Mouse (Mus musculus): ENCODE data around the gene Zdhhc11. TPM values are rescaled to one million over a fixed set of nuclear protein-coding genes. Genes with fewer than 3 reads are reported as not detected.

Gene Zdhhc11
- polyA plus RNA-seq (2015; fragmentation: Nextera tagmentation; extraction: Ambion mirVana) = not detected in 2 replicates

- Histone ChIP-seq H3K9me3 (ENCODE audit: control insufficient read depth, low read length) (no peaks in the 10 kb centered on the region), H3K9ac (ENCODE audit: low read length) (no peak within 1 kb of the TSS), H3K27me3 (ENCODE audit: control insufficient read depth, insufficient read depth, low read depth, low read length) (no peaks in the 10 kb centered on the region), H3K36me3 (ENCODE audit: control insufficient read depth, insufficient read depth, low read length) (peaks cover 15% of the 10 kb centered on the region), H3K27ac (ENCODE audit: low read length) (no peak within 1 kb of the TSS), H3K4me2 (ENCODE audit: low read depth, low read length) (no peak within 1 kb of the TSS), H3K4me1 (replicated peaks; ENCODE audit: control insufficient read depth, insufficient read depth, low read length) (no peaks in the 10 kb centered on the region), H3K4me3 (ENCODE audit: low read length) (no peak within 1 kb of the TSS)
- ATAC-seq (ENCODE audit: low read depth) = no peak
- WGBS = 90% methylated on average over 5 of the region's 5 CpGs
These were observed at the start of gene Zdhhc11 for GRCm38 (mm10) chr13:73963551-73963950. TSS of gene Zdhhc11 (plus strand) at chr13:73963851.

- H3K9ac ChIP-seq (ENCODE audit: low read length) = no peak overlapping the region
- ATAC-seq (ENCODE audit: low read depth) = no peak
- H3K9me3 ChIP-seq (ENCODE audit: control insufficient read depth, low read length) = no peaks in the 10 kb centered on the region
- no peak overlapping the region for H3K4me3 ChIP-seq (ENCODE audit: low read length)
- H3K36me3 ChIP-seq (ENCODE audit: control insufficient read depth, insufficient read depth, low read length) = peaks cover 24% of the 10 kb centered on the region
- WGBS = 89% methylated on average over 10 of the region's 10 CpGs
- peaks cover 4% of the 10 kb centered on the region; the same call in 1 of the 2 replicates for H3K4me1 ChIP-seq (replicated peaks; ENCODE audit: control insufficient read depth, insufficient read depth, low read length)
- H3K27ac ChIP-seq (ENCODE audit: low read length) = no peak overlapping the region
- H3K4me2 ChIP-seq (ENCODE audit: low read depth, low read length) = no peak overlapping the region
- H3K27me3 ChIP-seq (ENCODE audit: control insufficient read depth, insufficient read depth, low read depth, low read length) = no peaks in the 10 kb centered on the region
These were observed 31.4 kb upstream of the Zdhhc11 start for GRCm38 (mm10) chr13:73932201-73932600.

- ATAC-seq (ENCODE audit: low read depth) = peak; percentile 16
- H3K27ac ChIP-seq (ENCODE audit: low read length) = no peak overlapping the region; the same call in 1 of the 2 replicates
- 7% methylated on average over 5 of the region's 5 CpGs for WGBS
These were observed 26.7 kb upstream of the Zdhhc11 start for GRCm38 (mm10) chr13:73936938-73937320.

GRCm38 (mm10) chr13:73937321-73938176 lies 26.1 kb upstream of the Zdhhc11 start, which contains the start of the genes Trip13 and Brd9:
TSS of gene Trip13 (minus strand) at chr13:73937784.
TSS of gene Brd9 (plus strand) at chr13:73937811.
- ATAC-seq (ENCODE audit: low read depth) = peak; percentile 97
- Histone ChIP-seq H3K9me3 (ENCODE audit: control insufficient read depth, low read length) (no peaks in the 10 kb centered on the region), H3K36me3 (ENCODE audit: control insufficient read depth, insufficient read depth, low read length) (peaks cover 14% of the 10 kb centered on the region), H3K4me1 (replicated peaks; ENCODE audit: control insufficient read depth, insufficient read depth, low read length) (peaks cover 12% of the 10 kb centered on the region), H3K27me3 (ENCODE audit: control insufficient read depth, insufficient read depth, low read depth, low read length) (no peaks in the 10 kb centered on the region), H3K27ac (ENCODE audit: low read length) (peak within 1 kb of the TSS; percentile 92), H3K9ac (ENCODE audit: low read length) (peak within 1 kb of the TSS; percentile 83), H3K4me2 (ENCODE audit: low read depth, low read length) (peak within 1 kb of the TSS; percentile 83), H3K4me3 (ENCODE audit: low read length) (peak within 1 kb of the TSS; percentile 87)
- WGBS = under 1% methylated on average over 74 of the region's 82 CpGs

More at GRCm38 (mm10) chr13:73936938-73937320, 26.7 kb upstream of the Zdhhc11 start:
- Histone ChIP-seq H3K4me2 (ENCODE audit: low read depth, low read length) (peak overlapping the region; percentile 83), H3K36me3 (ENCODE audit: control insufficient read depth, insufficient read depth, low read length) (peaks cover 8% of the 10 kb centered on the region), H3K9ac (ENCODE audit: low read length) (peak overlapping the region; percentile 83), H3K4me3 (ENCODE audit: low read length) (peak overlapping the region; percentile 87), H3K9me3 (ENCODE audit: control insufficient read depth, low read length) (no peaks in the 10 kb centered on the region), H3K4me1 (replicated peaks; ENCODE audit: control insufficient read depth, insufficient read depth, low read length) (peaks cover 12% of the 10 kb centered on the region), H3K27me3 (ENCODE audit: control insufficient read depth, insufficient read depth, low read depth, low read length) (no peaks in the 10 kb centered on the region)

- Histone ChIP-seq H3K9me3 (ENCODE audit: control insufficient read depth, low read length) (no peaks in the 10 kb centered on the region), H3K9ac (ENCODE audit: low read length) (peak overlapping the region; percentile 83), H3K27me3 (ENCODE audit: control insufficient read depth, insufficient read depth, low read depth, low read length) (no peaks in the 10 kb centered on the region), H3K4me2 (ENCODE audit: low read depth, low read length) (peak overlapping the region; percentile 83), H3K27ac (ENCODE audit: low read length) (peak overlapping the region; percentile 92), H3K36me3 (ENCODE audit: control insufficient read depth, insufficient read depth, low read length) (peaks cover 17% of the 10 kb centered on the region), H3K4me3 (ENCODE audit: low read length) (peak overlapping the region; percentile 87), H3K4me1 (replicated peaks; ENCODE audit: control insufficient read depth, insufficient read depth, low read length) (peaks cover 12% of the 10 kb centered on the region)
- 23% methylated on average over 13 of the region's 13 CpGs for WGBS
- 0 out of 2 replicates have a peak, but pooled peaks have one; percentile 10 for ATAC-seq (ENCODE audit: low read depth)
These were observed 25.5 kb upstream of the Zdhhc11 start for GRCm38 (mm10) chr13:73938177-73938560.

GRCm38 (mm10) chr13:73939101-73939500 lies 24.6 kb upstream of the Zdhhc11 start:
- Histone ChIP-seq H3K4me3 (ENCODE audit: low read length) (no peak overlapping the region), H3K27ac (ENCODE audit: low read length) (no peak overlapping the region), H3K36me3 (ENCODE audit: control insufficient read depth, insufficient read depth, low read length) (peaks cover 24% of the 10 kb centered on the region), H3K9me3 (ENCODE audit: control insufficient read depth, low read length) (no peaks in the 10 kb centered on the region), H3K4me2 (ENCODE audit: low read depth, low read length) (no peak overlapping the region), H3K9ac (ENCODE audit: low read length) (no peak overlapping the region), H3K4me1 (replicated peaks; ENCODE audit: control insufficient read depth, insufficient read depth, low read length) (peaks cover 12% of the 10 kb centered on the region), H3K27me3 (ENCODE audit: control insufficient read depth, insufficient read depth, low read depth, low read length) (no peaks in the 10 kb centered on the region)
- ATAC-seq (ENCODE audit: low read depth) = no peak
- 89% methylated on average over 5 of the region's 5 CpGs for WGBS

- Histone ChIP-seq H3K36me3 (ENCODE audit: control insufficient read depth, insufficient read depth, low read length) (peaks cover 46% of the 10 kb centered on the region), H3K9ac (ENCODE audit: low read length) (no peak overlapping the region), H3K4me3 (ENCODE audit: low read length) (no peak overlapping the region), H3K27ac (ENCODE audit: low read length) (no peak overlapping the region), H3K4me2 (ENCODE audit: low read depth, low read length) (no peak overlapping the region), H3K4me1 (replicated peaks; ENCODE audit: control insufficient read depth, insufficient read depth, low read length) (no peaks in the 10 kb centered on the region), H3K9me3 (ENCODE audit: control insufficient read depth, low read length) (no peaks in the 10 kb centered on the region), H3K27me3 (ENCODE audit: control insufficient read depth, insufficient read depth, low read depth, low read length) (no peaks in the 10 kb centered on the region)
- no peak for ATAC-seq (ENCODE audit: low read depth)
- 83% methylated on average over 9 of the region's 9 CpGs for WGBS
These were observed 19.0 kb upstream of the Zdhhc11 start for GRCm38 (mm10) chr13:73944606-73945005.

GRCm38 (mm10) chr13:73953551-73954130 lies 10.0 kb upstream of the Zdhhc11 start:
- H3K4me1 ChIP-seq (replicated peaks; ENCODE audit: control insufficient read depth, insufficient read depth, low read length) = no peaks in the 10 kb centered on the region
- no peaks in the 10 kb centered on the region for H3K9me3 ChIP-seq (ENCODE audit: control insufficient read depth, low read length)
- ATAC-seq (ENCODE audit: low read depth) = no peak
- peaks cover 27% of the 10 kb centered on the region for H3K36me3 ChIP-seq (ENCODE audit: control insufficient read depth, insufficient read depth, low read length)
- no peak overlapping the region for H3K4me2 ChIP-seq (ENCODE audit: low read depth, low read length)
- H3K4me3 ChIP-seq (ENCODE audit: low read length) = no peak overlapping the region
- H3K27ac ChIP-seq (ENCODE audit: low read length) = no peak overlapping the region
- WGBS = 93% methylated on average over 1 of the region's 1 CpGs
- H3K27me3 ChIP-seq (ENCODE audit: control insufficient read depth, insufficient read depth, low read depth, low read length) = no peaks in the 10 kb centered on the region
- no peak overlapping the region for H3K9ac ChIP-seq (ENCODE audit: low read length)

- H3K36me3 ChIP-seq (ENCODE audit: control insufficient read depth, insufficient read depth, low read length) = peaks cover 31% of the 10 kb centered on the region
- no peak overlapping the region for H3K27ac ChIP-seq (ENCODE audit: low read length)
- H3K4me3 ChIP-seq (ENCODE audit: low read length) = no peak overlapping the region
- no peaks in the 10 kb centered on the region for H3K9me3 ChIP-seq (ENCODE audit: control insufficient read depth, low read length)
- no peaks in the 10 kb centered on the region for H3K27me3 ChIP-seq (ENCODE audit: control insufficient read depth, insufficient read depth, low read depth, low read length)
- H3K9ac ChIP-seq (ENCODE audit: low read length) = no peak overlapping the region
- H3K4me1 ChIP-seq (replicated peaks; ENCODE audit: control insufficient read depth, insufficient read depth, low read length) = no peaks in the 10 kb centered on the region
- no peak overlapping the region for H3K4me2 ChIP-seq (ENCODE audit: low read depth, low read length)
- 54% methylated on average over 6 of the region's 6 CpGs for WGBS
- no peak for ATAC-seq (ENCODE audit: low read depth)
These were observed 9.0 kb upstream of the Zdhhc11 start for GRCm38 (mm10) chr13:73954666-73955065.

All from lung, embryonic 16.5 days (tissue).